Mouse (Mus musculus) G1E (cell line): ENCODE measurements at regions not wholly inside any gene's neighbourhood (a gene's known extent, or its start where the extent isn't known, plus 50 kb on each side); places are given as distances from the start of the nearest gene placed in this dataset.

Source experiments
- CTCF ChIP-seq: IDR thresholded peaks from 2 replicates; pipeline ENCODE4 v1.5.1; 2012; ENCODE audit warnings: low read depth, low read length, inconsistent platforms, mixed read lengths
- GATA1 ChIP-seq: IDR thresholded peaks from 2 replicates; pipeline ENCODE4 v1.6.1; 2012; ENCODE audit warnings: borderline replicate concordance, low read length, inconsistent platforms, mixed read lengths
- POLR2AphosphoS5 ChIP-seq: IDR thresholded peaks from 2 replicates; pipeline ENCODE4 v1.6.1; 2012; ENCODE audit warnings: low read depth, low read length, inconsistent platforms; ENCODE audit not compliant: insufficient replicate concordance

DNA sequence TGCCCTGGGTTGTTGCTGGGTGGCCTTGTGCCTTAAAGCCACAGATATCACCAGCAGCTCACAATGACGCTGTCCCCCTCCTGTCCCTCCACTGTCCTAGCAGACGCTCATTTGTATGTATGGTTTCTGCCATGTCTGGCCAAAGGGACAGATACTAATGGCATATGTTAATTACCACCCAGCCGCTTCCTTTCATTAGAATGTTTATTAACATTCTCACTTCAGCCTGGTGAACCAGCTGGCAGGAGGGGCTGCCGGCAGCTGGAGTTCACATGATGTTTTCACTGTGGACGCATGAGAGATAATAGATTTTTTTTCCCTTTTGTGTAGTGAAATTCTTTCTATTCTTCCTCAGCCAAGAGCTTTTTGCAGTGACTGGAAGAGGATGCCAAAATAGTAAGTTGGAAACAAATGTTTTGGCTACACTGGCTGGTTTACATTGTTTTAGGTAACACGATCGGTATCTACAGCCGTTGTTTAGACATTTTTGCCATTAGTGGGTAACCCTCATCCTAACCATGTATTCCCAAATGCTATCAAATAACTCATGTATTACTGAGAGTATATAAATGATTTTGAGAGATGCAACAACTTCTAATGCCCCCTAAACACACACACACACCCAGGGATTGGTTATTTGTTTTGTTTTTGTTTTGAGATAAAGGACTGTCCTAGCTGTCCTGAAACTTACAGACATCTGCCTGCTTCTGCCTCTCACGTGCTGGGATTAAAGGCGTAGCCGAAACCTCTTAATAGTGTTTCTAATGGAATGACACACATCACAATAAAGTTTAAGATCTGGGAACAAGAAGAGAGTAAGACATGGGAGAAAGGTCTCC, 83.0 kb upstream of the Tsc22d1 start:
- TF ChIP-seq CTCF: no peak
- no peak for TF ChIP-seq GATA1
- no peak for TF ChIP-seq POLR2AphosphoS5
